In the genomic region with DNA sequence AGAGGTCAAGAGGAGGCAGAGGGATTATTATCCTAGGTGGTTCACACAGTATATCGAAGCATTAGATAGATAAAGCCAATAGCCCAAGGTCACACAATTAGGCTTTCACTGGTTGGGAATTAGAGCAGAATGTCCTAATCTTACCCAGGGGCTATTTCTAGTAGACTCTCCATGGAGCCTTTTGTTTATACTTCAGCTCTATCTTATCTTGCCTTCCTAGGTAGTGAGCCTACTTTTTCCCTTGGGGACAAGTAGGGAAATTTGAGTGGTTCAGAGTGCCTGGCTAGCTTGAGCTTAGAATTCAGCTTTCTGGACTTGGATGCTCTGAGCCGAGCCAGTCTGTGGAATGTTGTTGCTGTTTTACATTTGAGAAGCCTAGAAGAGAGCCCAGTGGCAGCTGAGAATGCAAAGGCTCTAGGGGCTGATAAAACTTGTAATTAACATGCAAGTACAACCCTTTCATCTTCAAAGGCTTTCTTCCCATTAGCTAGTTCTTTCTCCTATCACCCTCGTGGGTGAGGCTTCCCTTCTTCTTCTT, we compare ENCODE assay signal across 26 mouse cellular contexts. TPM values are rescaled to one million over a fixed set of nuclear protein-coding genes. Genes with fewer than 3 reads are reported as not detected.
DNase-seq lines count a peak whose midpoint lies in the region; ATAC-seq and TF ChIP-seq lines count a peak whose summit lies in the region.
"Had no signal": no experiment of that assay in that cellular context is flagged by ENCODE, and none has a peak within 500 bp of the region (broad histone marks: within the 10 kb centered on the region; RNA-seq: fewer than 3 reads in every experiment).

No protein-coding gene starts in this region.

- H3K36me3 ChIP-seq in embryonic facial prominence, embryonic 14.5 days (ENCODE audit: control insufficient read depth, insufficient read depth, low read length), result no peaks in the 10 kb centered on the region
- H3K36me3 ChIP-seq in embryonic facial prominence, embryonic 10.5 days (replicated peaks), result no peaks in the 10 kb centered on the region
- no peaks in the 10 kb centered on the region for H3K36me3 ChIP-seq in heart, embryonic 12.5 days
- H3K36me3 ChIP-seq in midbrain, embryonic 11.5 days (ENCODE audit: control insufficient read depth, insufficient read depth, low read length), result no peaks in the 10 kb centered on the region
- H3K36me3 ChIP-seq in midbrain, postnatal 0 days (ENCODE audit: insufficient read depth, low read length), result no peaks in the 10 kb centered on the region
- H3K36me3 ChIP-seq: embryonic facial prominence, embryonic 15.5 days; hindbrain, embryonic 13.5 days; limb, embryonic 12.5 days; midbrain, embryonic 13.5 days had no signal

- 10% methylated on average over 3 of the region's 3 CpGs for WGBS in embryonic facial prominence, embryonic 14.5 days
- WGBS in embryonic facial prominence, embryonic 10.5 days, result 19% methylated on average over 3 of the region's 3 CpGs
- WGBS in heart, embryonic 12.5 days, result 4% methylated on average over 3 of the region's 3 CpGs
- 34% methylated on average over 3 of the region's 3 CpGs for whole genome bisulfite sequencing in midbrain, embryonic 11.5 days
- 34% methylated on average over 3 of the region's 3 CpGs for WGBS in midbrain, postnatal 0 days

- DNase-seq in embryonic facial prominence, embryonic 14.5 days (ENCODE audit: low spot score), result peak; percentile 46
- DNase-seq in embryonic facial prominence, embryonic 10.5 days (ENCODE audit: low spot score), result no peak
- no peak for DNase-seq in heart, adult 8-10 months (ENCODE audit: low spot score)
- peak; percentile 49 for DNase-seq in midbrain, embryonic 11.5 days (ENCODE audit: low spot score, missing footprints)
- no peak for DNase-seq in midbrain, postnatal 0 days (ENCODE audit: low spot score)
- DNase-seq in frontal cortex, postnatal 10 days (ENCODE audit: low spot score in 2 of 2), result no peak
- DNase-seq: adrenal gland, adult 2 months; adrenal gland, postnatal 36 days; cerebellum, adult 18-20 months; cerebellum, postnatal 10 days; gastrocnemius, postnatal 14 days; kidney, postnatal 14 days; lung, postnatal 4 days; thymus, adult 2 months; thymus, postnatal 36 days had no signal

- no peak overlapping the region for H3K27ac ChIP-seq in embryonic facial prominence, embryonic 14.5 days (replicated peaks; ENCODE audit: low read depth, low read length)
- H3K27ac ChIP-seq in embryonic facial prominence, embryonic 10.5 days (replicated peaks), result no peak overlapping the region
- peak overlapping the region; percentile 82 for H3K27ac ChIP-seq in heart, embryonic 12.5 days (ENCODE audit: poor library complexity, severe bottlenecking)
- no peak overlapping the region for H3K27ac ChIP-seq in midbrain, embryonic 11.5 days (ENCODE audit: low read depth, low read length)
- H3K27ac ChIP-seq in midbrain, postnatal 0 days (ENCODE audit: low read depth, low read length), result no peak overlapping the region
- H3K27ac ChIP-seq: embryonic facial prominence, embryonic 15.5 days; forebrain, embryonic 13.5 days; hindbrain, embryonic 13.5 days; left cerebral cortex, adult 2 months; limb, embryonic 12.5 days; midbrain, embryonic 13.5 days had no signal

- no peak overlapping the region for H3K4me3 ChIP-seq in embryonic facial prominence, embryonic 14.5 days (ENCODE audit: low read depth, low read length)
- no peak overlapping the region for H3K4me3 ChIP-seq in embryonic facial prominence, embryonic 10.5 days
- no peak overlapping the region for H3K4me3 ChIP-seq in heart, embryonic 12.5 days
- no peak overlapping the region for H3K4me3 ChIP-seq in midbrain, embryonic 11.5 days (ENCODE audit: low read depth, low read length)
- H3K4me3 ChIP-seq in midbrain, postnatal 0 days (ENCODE audit: low read depth, low read length), result no peak overlapping the region
- H3K4me3 ChIP-seq: embryonic facial prominence, embryonic 15.5 days; forebrain, embryonic 13.5 days; hindbrain, embryonic 13.5 days; left cerebral cortex, adult 2 months; limb, embryonic 12.5 days; megakaryocyte, embryonic 14.5 days; midbrain, embryonic 13.5 days had no signal

- no peak overlapping the region for H3K9ac ChIP-seq in embryonic facial prominence, embryonic 14.5 days (ENCODE audit: low read depth, low read length)
- H3K9ac ChIP-seq in heart, embryonic 12.5 days, result no peak overlapping the region
- H3K9ac ChIP-seq in midbrain, embryonic 11.5 days (ENCODE audit: low read length), result no peak overlapping the region
- no peak overlapping the region for H3K9ac ChIP-seq in midbrain, postnatal 0 days (replicated peaks; ENCODE audit: low read length, poor library complexity, severe bottlenecking)
- H3K9ac ChIP-seq: embryonic facial prominence, embryonic 15.5 days; forebrain, embryonic 13.5 days; hindbrain, embryonic 13.5 days; limb, embryonic 12.5 days; midbrain, embryonic 13.5 days had no signal

- no peak overlapping the region for H3K4me2 ChIP-seq in embryonic facial prominence, embryonic 14.5 days (ENCODE audit: low read depth, low read length)
- H3K4me2 ChIP-seq in heart, embryonic 12.5 days, result peak overlapping the region; percentile 39
- no peak overlapping the region for H3K4me2 ChIP-seq in midbrain, embryonic 11.5 days
- H3K4me2 ChIP-seq in midbrain, postnatal 0 days (ENCODE audit: low read depth, low read length, poor library complexity, severe bottlenecking), result no peak overlapping the region
- H3K4me2 ChIP-seq: embryonic facial prominence, embryonic 15.5 days; forebrain, embryonic 13.5 days; hindbrain, embryonic 13.5 days; limb, embryonic 12.5 days; midbrain, embryonic 13.5 days had no signal

- no peak for TF ChIP-seq CTCF in midbrain, postnatal 0 days (IDR thresholded peaks at IDR 0.05)

- no peaks in the 10 kb centered on the region for H3K4me1 ChIP-seq in embryonic facial prominence, embryonic 14.5 days (ENCODE audit: control insufficient read depth, insufficient read depth, low read length)
- peaks cover 4% of the 10 kb centered on the region for H3K4me1 ChIP-seq in embryonic facial prominence, embryonic 10.5 days
- H3K4me1 ChIP-seq in heart, embryonic 12.5 days (replicated peaks), result peaks cover 52% of the 10 kb centered on the region
- H3K4me1 ChIP-seq in midbrain, embryonic 11.5 days (ENCODE audit: control insufficient read depth, insufficient read depth, low read length), result no peaks in the 10 kb centered on the region
- H3K4me1 ChIP-seq in midbrain, postnatal 0 days (ENCODE audit: insufficient read depth, low read length), result no peaks in the 10 kb centered on the region
- H3K4me1 ChIP-seq: forebrain, embryonic 13.5 days; hindbrain, embryonic 13.5 days; limb, embryonic 12.5 days; midbrain, embryonic 13.5 days had no signal

- H3K9me3 ChIP-seq in embryonic facial prominence, embryonic 14.5 days (ENCODE audit: control insufficient read depth, low read length), result no peaks in the 10 kb centered on the region
- H3K9me3 ChIP-seq in embryonic facial prominence, embryonic 10.5 days, result no peaks in the 10 kb centered on the region
- no peaks in the 10 kb centered on the region for H3K9me3 ChIP-seq in heart, embryonic 12.5 days (replicated peaks)
- no peaks in the 10 kb centered on the region for H3K9me3 ChIP-seq in midbrain, embryonic 11.5 days (ENCODE audit: control insufficient read depth, low read length)
- no peaks in the 10 kb centered on the region for H3K9me3 ChIP-seq in midbrain, postnatal 0 days (ENCODE audit: low read length)
- H3K9me3 ChIP-seq: embryonic facial prominence, embryonic 15.5 days; forebrain, embryonic 13.5 days; hindbrain, embryonic 13.5 days; limb, embryonic 12.5 days; megakaryocyte, embryonic 14.5 days; midbrain, embryonic 13.5 days had no signal

- ATAC-seq in embryonic facial prominence, embryonic 14.5 days (ENCODE audit: low read depth), result no peak
- peak; percentile 36; the same call in 1 of the 2 replicates for ATAC-seq in heart, embryonic 12.5 days (ENCODE audit: insufficient number of reproducible peaks, low FRiP score)
- no peak for ATAC-seq in midbrain, embryonic 11.5 days (ENCODE audit: low FRiP score)
- ATAC-seq in midbrain, postnatal 0 days (ENCODE audit: low FRiP score), result no peak
- ATAC-seq in erythroblast, adult 5-6 weeks (replicated peaks; ENCODE audit: low FRiP score, poor library complexity, severe bottlenecking), result no peak
- ATAC-seq: activated CD4-positive, CD25-positive, alpha-beta regulatory T cell, adult 4 months; forebrain, embryonic 13.5 days; intestine, embryonic 16.5 days; midbrain, embryonic 13.5 days had no signal

- no peaks in the 10 kb centered on the region for H3K27me3 ChIP-seq in embryonic facial prominence, embryonic 14.5 days (replicated peaks; ENCODE audit: control insufficient read depth, insufficient read depth, low read length)
- H3K27me3 ChIP-seq in embryonic facial prominence, embryonic 10.5 days (replicated peaks; ENCODE audit: low read depth, poor library complexity, severe bottlenecking), result no peaks in the 10 kb centered on the region
- no peaks in the 10 kb centered on the region for H3K27me3 ChIP-seq in heart, embryonic 12.5 days (replicated peaks)
- H3K27me3 ChIP-seq in midbrain, embryonic 11.5 days (ENCODE audit: control insufficient read depth, insufficient read depth, low read length), result no peaks in the 10 kb centered on the region
- H3K27me3 ChIP-seq in midbrain, postnatal 0 days (ENCODE audit: insufficient read depth, low read length), result no peaks in the 10 kb centered on the region
- H3K27me3 ChIP-seq: embryonic facial prominence, embryonic 15.5 days; forebrain, embryonic 13.5 days; hindbrain, embryonic 13.5 days; limb, embryonic 12.5 days; megakaryocyte, embryonic 14.5 days; midbrain, embryonic 13.5 days had no signal

RNA-seq across cellular contexts. Expression of a gene that starts 12.7 kb away (rescaled TPM):
- 49.8 and 57.3 TPM in 2 replicates for polyA plus RNA-seq in embryonic facial prominence, embryonic 14.5 days (2014; fragmentation: Nextera tagmentation; extraction: Ambion mirVana)
- polyA plus RNA-seq in embryonic facial prominence, embryonic 10.5 days (2016; fragmentation: Nextera tagmentation; extraction: Ambion mirVana), result 2.2 and 2.5 TPM in 2 replicates
- polyA plus RNA-seq in heart, embryonic 12.5 days (2016; fragmentation: Nextera tagmentation; extraction: Ambion mirVana), result 29.9 and 30.2 TPM in 2 replicates
- 1 to 10 TPM; 5.6 to 9.5 (median 6.8) TPM for total RNA-seq in heart, adult 8-10 months (2022)
- polyA plus RNA-seq in midbrain, embryonic 11.5 days (2014; fragmentation: Nextera tagmentation; extraction: Ambion mirVana), result 3.0 and 3.4 TPM in 2 replicates
- total RNA-seq in midbrain, postnatal 0 days (2014; rRNA removed), result 5.4 and 6.2 TPM in 2 replicates
- 2.9 and 3.4 TPM in 2 replicates for polyA plus RNA-seq in midbrain, postnatal 0 days (2015; fragmentation: Nextera tagmentation; extraction: Ambion mirVana)
- total RNA-seq in erythroblast, adult 5-6 weeks (2015; ENCODE audit: low replicate concordance), result 59.9 and 67.5 TPM in 2 replicates
- 36.5 and 44.4 TPM in 2 replicates for total RNA-seq in erythroblast, adult 5-6 weeks (2017; ENCODE audit: low replicate concordance)

Comparison
In these comparisons a context has a peak if more than half of its experiments do, and no peak if none do; other contexts are left out.
1. DNase-seq: peak in embryonic facial prominence, embryonic 14.5 days (single experiment) and midbrain, embryonic 11.5 days (single experiment); none in embryonic facial prominence, embryonic 10.5 days (single experiment), heart, adult 8-10 months (single experiment), midbrain, postnatal 0 days (single experiment) and frontal cortex, postnatal 10 days (0 of 2).